Mouse (Mus musculus) stomach, embryonic 15.5 days (tissue): ENCODE data around the gene Psmd6. TPM values are rescaled to one million over a fixed set of nuclear protein-coding genes. Genes with fewer than 3 reads are reported as not detected.

Experiments used
- ATAC-seq: fragments of 200-750 bp; cut with Nextera tagmentation; 2 replicates; pipeline ENCODE4 v1.8.0; 2017; ENCODE audit warnings: low read depth, moderate number of reproducible peaks, moderate TSS enrichment; ENCODE audit not compliant: insufficient read depth, low FRiP score
- H3K27ac ChIP-seq: fragments of 300-500 bp; sonication (generic); 2 replicates; pipeline ENCODE4 v1.5.1; 2015; ENCODE audit warnings: mild to moderate bottlenecking, inconsistent platforms
- H3K27me3 ChIP-seq: fragments of 300-500 bp; sonication (generic); replicated peaks from 2 replicates; pipeline ENCODE4 v1.6.1; 2015; ENCODE audit warnings: inconsistent platforms
- H3K36me3 ChIP-seq: fragments of 300-500 bp; sonication (generic); 2 replicates; pipeline ENCODE4 v1.6.1; 2015; ENCODE audit warnings: inconsistent platforms
- H3K4me1 ChIP-seq: fragments of 300-500 bp; sonication (generic); 2 replicates; pipeline ENCODE4 v1.6.1; 2015; ENCODE audit warnings: inconsistent platforms
- H3K4me2 ChIP-seq: fragments of 300-500 bp; sonication (generic); 2 replicates; pipeline ENCODE4 v1.6.1; 2015; ENCODE audit warnings: mild to moderate bottlenecking, inconsistent platforms
- H3K4me3 ChIP-seq: fragments of 300-500 bp; sonication (generic); replicated peaks from 2 replicates; pipeline ENCODE4 v1.5.1; 2015; ENCODE audit warnings: inconsistent platforms
- H3K9ac ChIP-seq: fragments of 300-500 bp; sonication (generic); 2 replicates; pipeline ENCODE4 v1.6.1; 2015; ENCODE audit warnings: inconsistent platforms
- H3K9me3 ChIP-seq: fragments of 300-500 bp; sonication (generic); 2 replicates; pipeline ENCODE4 v1.6.1; 2016; ENCODE audit warnings: inconsistent platforms
- WGBS: fragments of 180-500 bp; shearing (Covaris S2); methylation state at CpG from one replicate; pipeline ENCODE4 v1.1.7; 2015; 5-methylcytosine and 5-hydroxymethylcytosine counted together
- polyA plus RNA-seq: library from polyadenylated mRNA; unstranded; fragments of >200 nt; fragmentation: Nextera tagmentation; extraction: Ambion mirVana; gene quantifications from 2 replicates; pipeline ENCODE4 v1.2.1, GENCODE M21; 2015

Gene Psmd6
- polyA plus RNA-seq, 1 experiment from 2014 or later: 222 TPM

DNA sequence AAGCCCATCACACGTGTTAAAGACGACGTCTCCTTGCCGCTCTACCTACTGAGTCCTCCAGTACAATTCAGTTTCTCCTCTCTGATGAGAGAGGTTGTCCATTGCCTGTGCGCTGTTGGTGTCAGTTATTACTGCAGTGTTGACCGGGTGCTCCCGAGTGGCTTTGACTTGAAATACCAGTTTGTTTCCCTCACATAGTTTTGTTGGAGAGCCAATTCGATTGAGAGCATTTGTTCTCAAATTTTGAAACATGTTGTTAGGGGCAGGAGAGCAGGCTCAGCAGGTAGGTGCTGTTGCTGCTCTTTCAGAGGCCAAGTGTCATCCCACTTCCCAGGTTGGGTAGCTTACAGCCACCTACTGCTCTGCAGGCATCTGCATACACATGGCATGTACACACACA lies 37.0 kb downstream of the Psmd6 start:
- H3K4me1 ChIP-seq: no peaks in the 10 kb centered on the region
- no peak for ATAC-seq
- no peaks in the 10 kb centered on the region; the same call in 1 of the 2 replicates for H3K36me3 ChIP-seq
- WGBS: 91% methylated on average over 8 of the region's 8 CpGs
- H3K9ac ChIP-seq: no peak overlapping the region
- H3K4me3 ChIP-seq: no peak overlapping the region
- no peaks in the 10 kb centered on the region for H3K27me3 ChIP-seq
- H3K27ac ChIP-seq: no peak overlapping the region
- H3K9me3 ChIP-seq: no peaks in the 10 kb centered on the region
- H3K4me2 ChIP-seq: no peak overlapping the region

DNA sequence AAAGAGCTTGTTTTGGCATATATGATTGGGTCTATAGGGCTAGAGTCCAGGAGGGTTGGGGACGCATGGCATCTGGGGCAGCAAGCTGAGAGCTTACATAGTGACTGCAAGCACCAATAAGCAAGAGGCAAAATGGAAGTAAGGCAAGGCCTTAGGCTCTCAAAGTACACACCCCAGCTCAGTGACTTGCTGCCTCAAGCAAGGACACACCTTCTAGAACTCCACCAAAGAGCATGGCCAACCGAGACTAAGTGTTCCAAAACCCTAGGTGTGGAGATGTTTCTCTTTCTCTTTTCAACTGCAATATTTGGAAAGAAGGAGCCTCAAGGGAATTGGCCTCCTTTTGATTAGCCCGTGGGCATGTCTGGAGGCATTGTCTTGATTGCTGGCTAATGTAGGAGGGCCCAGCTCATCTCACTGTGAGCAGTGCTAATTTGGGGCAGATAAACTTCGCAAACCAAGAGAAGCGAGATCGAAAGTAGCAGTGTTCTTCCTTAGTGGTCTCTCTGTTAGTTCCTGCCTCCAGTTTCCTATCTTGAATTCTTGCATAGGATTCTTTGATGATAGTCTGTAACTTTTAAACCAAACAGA lies 40.1 kb downstream of the Psmd6 start:
- Histone ChIP-seq H3K9ac (no peak overlapping the region), H3K36me3 (no peaks in the 10 kb centered on the region), H3K4me1 (no peaks in the 10 kb centered on the region), H3K4me3 (no peak overlapping the region), H3K27ac (no peak overlapping the region), H3K4me2 (no peak overlapping the region), H3K9me3 (no peaks in the 10 kb centered on the region), H3K27me3 (no peaks in the 10 kb centered on the region)
- ATAC-seq: no peak
- 89% methylated on average over 6 of the region's 6 CpGs for WGBS

DNA sequence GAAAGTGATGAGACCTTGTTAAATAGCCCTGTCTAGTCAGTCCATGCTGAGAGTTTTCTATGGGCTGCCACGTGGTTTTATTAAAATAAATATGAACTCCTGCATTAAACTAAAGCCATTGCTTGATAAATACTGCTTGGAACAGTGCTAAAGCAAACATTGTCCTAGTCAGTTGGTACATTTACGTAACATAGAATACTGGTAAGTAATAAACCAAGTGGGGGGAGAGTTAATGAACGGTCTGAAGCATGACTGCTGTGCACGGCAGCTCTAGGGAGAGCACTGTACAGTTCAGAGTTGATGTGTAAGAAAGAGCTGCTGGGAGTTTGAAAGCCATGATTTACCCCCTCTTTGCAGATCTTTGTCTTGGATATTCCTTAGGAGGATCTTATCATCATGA lies 49.3 kb downstream of the Psmd6 start:
- no peaks in the 10 kb centered on the region for H3K27me3 ChIP-seq
- no peak for ATAC-seq
- no peak overlapping the region for H3K4me2 ChIP-seq
- H3K36me3 ChIP-seq: no peaks in the 10 kb centered on the region
- peak overlapping the region; percentile 4; the same call in 1 of the 2 replicates for H3K27ac ChIP-seq
- WGBS: 26% methylated on average over 4 of the region's 4 CpGs
- H3K4me1 ChIP-seq: peaks cover 24% of the 10 kb centered on the region
- no peak overlapping the region for H3K9ac ChIP-seq
- no peak overlapping the region for H3K4me3 ChIP-seq
- H3K9me3 ChIP-seq: no peaks in the 10 kb centered on the region

DNA sequence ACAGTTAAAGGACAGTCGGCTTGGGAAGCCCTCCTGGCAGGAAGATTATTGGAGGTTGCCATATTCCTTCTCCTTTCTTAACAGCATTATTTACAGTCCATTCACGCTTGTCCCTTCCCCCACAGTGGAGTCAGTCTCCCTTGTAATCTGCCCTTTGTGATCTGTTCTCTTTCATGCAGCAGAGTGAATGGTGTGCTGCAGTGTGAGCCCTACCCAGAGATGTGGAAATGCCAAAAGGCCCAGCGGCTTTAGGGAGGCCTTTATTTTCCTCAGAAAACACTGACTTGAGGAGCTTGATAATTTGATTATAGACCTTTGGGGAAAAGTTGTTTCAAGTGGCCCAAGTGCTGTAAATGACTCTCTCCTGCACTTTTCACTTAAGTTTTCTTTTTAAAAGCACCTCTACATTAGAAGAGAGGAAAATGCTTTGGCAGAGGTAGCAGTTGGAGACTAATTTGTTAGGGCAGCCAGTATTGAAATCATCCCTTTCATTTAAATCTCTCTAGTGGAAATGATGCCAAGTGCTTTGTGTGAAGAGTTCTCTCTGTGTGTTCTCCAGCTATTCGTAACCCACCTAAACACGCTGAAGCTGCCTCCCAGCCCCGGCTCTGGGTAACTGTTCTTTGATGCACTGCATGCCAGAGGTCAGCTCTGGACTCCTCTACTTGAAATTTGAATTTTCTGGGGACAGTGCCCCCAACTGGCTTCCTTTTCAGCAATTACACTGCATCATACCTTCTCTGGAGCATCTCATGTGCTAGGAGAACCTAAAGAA lies 50.1 kb downstream of the Psmd6 start:
- Histone ChIP-seq H3K4me2 (no peak overlapping the region), H3K9ac (no peak overlapping the region), H3K9me3 (no peaks in the 10 kb centered on the region), H3K36me3 (no peaks in the 10 kb centered on the region), H3K27ac (peak overlapping the region; percentile 16; the same call in 1 of the 2 replicates), H3K4me3 (no peak overlapping the region), H3K27me3 (no peaks in the 10 kb centered on the region), H3K4me1 (peaks cover 24% of the 10 kb centered on the region)
- no peak for ATAC-seq
- WGBS: 33% methylated on average over 6 of the region's 6 CpGs

DNA sequence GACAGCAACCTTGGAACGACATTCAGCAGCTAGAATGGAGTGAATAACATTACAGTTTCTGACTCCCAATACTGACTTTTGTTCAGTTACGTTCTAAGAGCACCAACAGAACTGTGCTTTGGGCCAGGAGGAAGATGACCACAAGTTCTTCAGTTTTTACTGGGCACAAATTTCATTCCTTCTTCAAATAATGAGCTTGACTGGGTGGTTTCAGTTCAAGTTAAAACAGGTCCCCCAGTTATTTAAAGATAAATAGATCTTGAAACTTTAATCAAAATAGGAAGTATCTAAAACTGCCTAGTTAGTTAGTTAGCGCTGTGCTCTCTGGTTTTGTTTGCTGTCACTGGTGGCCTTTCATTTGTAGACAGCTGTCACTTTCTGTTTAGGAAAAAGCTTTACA lies 52.2 kb downstream of the Psmd6 start:
- Histone ChIP-seq H3K27me3 (no peaks in the 10 kb centered on the region), H3K4me3 (no peak overlapping the region), H3K9ac (no peak overlapping the region), H3K4me2 (peak overlapping the region; percentile 45), H3K27ac (peak overlapping the region; percentile 85), H3K4me1 (peaks cover 28% of the 10 kb centered on the region), H3K9me3 (no peaks in the 10 kb centered on the region), H3K36me3 (no peaks in the 10 kb centered on the region)
- WGBS: 36% methylated on average over 3 of the region's 3 CpGs
- no peak for ATAC-seq

DNA sequence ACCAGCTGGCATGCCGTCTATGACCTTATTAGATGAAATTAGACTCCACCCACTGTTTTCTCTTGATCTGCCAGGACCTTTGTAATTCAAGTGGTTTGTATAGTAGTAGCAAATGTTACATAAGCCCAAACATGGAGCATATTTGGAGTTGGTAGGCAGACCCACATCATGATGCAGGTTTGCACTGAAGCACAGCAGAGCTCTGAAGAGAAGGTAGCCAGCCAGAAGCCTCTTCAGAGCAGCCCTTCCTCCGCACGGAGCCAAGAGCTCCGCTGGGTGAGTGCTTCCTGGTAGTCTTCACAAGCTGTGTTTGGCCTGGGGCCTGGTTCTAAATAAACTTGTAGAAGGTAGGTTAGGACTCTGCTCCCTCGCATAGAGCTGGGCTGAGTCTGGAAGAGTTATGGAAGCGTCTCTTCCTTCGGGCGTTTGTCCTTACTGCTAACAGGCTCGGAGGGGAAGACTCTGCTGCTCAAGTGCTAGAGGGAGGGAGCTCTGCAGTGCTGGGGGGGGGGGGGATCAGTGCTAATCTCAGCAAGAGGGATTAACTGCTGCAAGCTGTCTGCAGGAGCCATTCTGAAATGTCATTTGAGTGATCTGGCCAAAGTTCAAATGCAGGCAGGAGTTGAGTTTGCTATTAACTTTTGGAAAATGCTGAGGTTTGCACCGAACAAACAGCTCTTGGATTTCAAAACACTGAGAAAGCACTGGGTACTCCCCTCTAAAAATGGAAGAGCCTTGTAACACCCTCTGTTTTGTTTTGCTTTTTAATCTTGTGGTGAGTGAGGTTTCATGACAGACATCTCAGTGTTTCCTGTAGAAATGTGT lies 52.9 kb downstream of the Psmd6 start:
- Histone ChIP-seq H3K36me3 (no peaks in the 10 kb centered on the region), H3K4me1 (peaks cover 28% of the 10 kb centered on the region), H3K27ac (peak overlapping the region; percentile 85), H3K4me2 (peak overlapping the region; percentile 45), H3K9ac (no peak overlapping the region), H3K27me3 (no peaks in the 10 kb centered on the region), H3K4me3 (peak overlapping the region; percentile 17), H3K9me3 (no peaks in the 10 kb centered on the region)
- peak; percentile 69 for ATAC-seq
- WGBS: 10% methylated on average over 10 of the region's 10 CpGs

DNA sequence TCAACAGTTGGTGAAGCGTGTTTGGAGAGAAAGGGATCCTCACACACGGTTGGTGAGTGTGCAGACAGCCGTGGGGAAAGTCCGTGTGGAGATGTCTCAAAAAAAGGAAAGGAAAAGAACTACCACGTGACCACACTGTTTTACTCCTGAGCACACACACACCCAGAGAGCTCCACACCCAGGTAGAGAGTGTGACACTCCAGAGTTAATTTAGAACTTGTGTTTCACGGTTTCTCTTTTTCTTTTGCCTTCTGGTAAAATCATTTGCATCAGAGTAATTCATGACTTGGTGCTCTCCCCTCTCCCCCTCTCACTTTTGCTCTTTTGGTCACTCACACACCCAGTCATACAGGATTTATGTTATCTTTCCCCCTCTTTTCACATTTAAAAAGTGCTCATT lies 54.5 kb downstream of the Psmd6 start:
- Histone ChIP-seq H3K27ac (no peak overlapping the region), H3K4me3 (no peak overlapping the region), H3K36me3 (no peaks in the 10 kb centered on the region), H3K9me3 (no peaks in the 10 kb centered on the region), H3K4me2 (no peak overlapping the region), H3K9ac (no peak overlapping the region), H3K27me3 (no peaks in the 10 kb centered on the region), H3K4me1 (peaks cover 20% of the 10 kb centered on the region)
- WGBS: 65% methylated on average over 6 of the region's 6 CpGs
- no peak for ATAC-seq

DNA sequence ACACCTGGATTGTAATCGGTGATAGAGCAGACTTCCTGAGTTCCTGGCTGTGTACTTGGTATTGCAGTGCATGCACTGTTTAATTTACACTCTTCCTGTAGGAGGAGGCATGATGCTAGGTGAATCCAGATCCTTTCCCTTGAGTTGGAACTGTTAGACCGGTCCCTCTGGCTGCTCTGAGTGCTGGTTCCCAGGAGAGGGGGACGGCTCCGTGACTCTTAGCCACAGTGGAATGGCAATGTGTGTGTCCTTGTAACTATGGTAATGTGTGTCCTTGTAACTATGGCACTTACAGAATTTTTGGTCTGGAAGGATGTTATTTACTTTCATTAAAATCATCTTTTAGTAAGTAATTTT lies 55.7 kb downstream of the Psmd6 start:
- no peak overlapping the region for H3K27ac ChIP-seq

DNA sequence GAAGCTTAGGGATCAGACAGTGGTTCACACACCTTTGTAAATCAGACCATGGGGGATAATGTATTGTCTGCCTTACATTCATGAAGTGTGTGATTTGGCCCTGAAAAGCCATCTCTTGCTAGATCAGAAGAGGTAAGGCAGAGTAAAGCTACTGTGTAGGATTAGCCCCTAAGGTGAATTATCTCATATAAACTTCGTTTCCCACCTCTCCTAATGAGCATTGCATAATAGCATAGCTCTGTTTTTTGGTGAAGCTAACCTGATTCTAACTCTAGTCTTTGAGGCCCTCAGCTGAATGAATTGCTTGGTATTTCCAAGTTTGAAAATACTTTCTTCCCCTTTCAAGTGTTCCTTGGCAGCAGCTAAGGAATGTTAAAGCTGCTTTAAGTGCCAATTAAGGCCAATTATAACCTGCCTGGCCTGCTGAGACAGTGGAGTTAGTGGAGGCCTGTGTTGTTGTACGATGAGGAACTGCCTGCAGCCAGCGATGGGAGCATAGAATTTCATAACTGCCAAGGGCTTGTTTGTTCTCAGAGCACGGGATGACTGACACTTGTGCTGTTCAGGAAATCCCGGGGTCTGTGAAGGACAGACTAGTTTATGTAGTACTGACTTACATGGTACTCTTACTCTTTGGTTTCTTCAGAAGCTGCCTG lies 56.2 kb downstream of the Psmd6 start:
- H3K27me3 ChIP-seq: no peaks in the 10 kb centered on the region

More for the DNA sequence above, 55.7 kb downstream of the Psmd6 start:
- H3K36me3 ChIP-seq: no peaks in the 10 kb centered on the region
- H3K27me3 ChIP-seq: no peaks in the 10 kb centered on the region
- H3K4me3 ChIP-seq: no peak overlapping the region
- peaks cover 12% of the 10 kb centered on the region for H3K4me1 ChIP-seq
- no peak overlapping the region for H3K9ac ChIP-seq
- no peaks in the 10 kb centered on the region for H3K9me3 ChIP-seq
- no peak for ATAC-seq
- no peak overlapping the region for H3K4me2 ChIP-seq
- WGBS: 73% methylated on average over 4 of the region's 4 CpGs

DNA sequence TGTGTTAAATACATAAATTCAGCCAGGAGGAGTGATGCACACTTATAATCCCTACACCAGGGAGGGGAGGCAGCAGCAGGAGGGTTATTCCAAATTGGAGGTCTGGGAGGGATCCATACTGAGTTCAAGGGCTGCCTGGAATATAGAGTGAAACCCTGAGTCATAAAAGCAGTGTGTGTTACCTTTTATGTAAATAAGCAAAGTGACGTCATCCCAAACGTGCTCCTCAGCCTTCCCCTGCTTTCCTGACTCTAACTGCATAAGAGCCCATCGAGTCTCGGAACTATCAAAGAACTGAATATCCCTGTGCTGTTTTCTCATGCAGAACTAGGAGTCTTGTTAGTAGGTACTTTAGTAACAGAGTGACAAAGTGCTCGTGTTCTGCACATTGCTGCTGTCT lies 57.4 kb downstream of the Psmd6 start:
- ATAC-seq: no peak
- no peaks in the 10 kb centered on the region for H3K9me3 ChIP-seq
- H3K4me3 ChIP-seq: no peak overlapping the region
- no peak overlapping the region for H3K27ac ChIP-seq
- WGBS: 66% methylated on average over 5 of the region's 5 CpGs
- peaks cover 12% of the 10 kb centered on the region for H3K4me1 ChIP-seq
- no peaks in the 10 kb centered on the region for H3K36me3 ChIP-seq
- H3K27me3 ChIP-seq: no peaks in the 10 kb centered on the region
- no peak overlapping the region for H3K9ac ChIP-seq
- no peak overlapping the region for H3K4me2 ChIP-seq

More for the DNA sequence above, 56.2 kb downstream of the Psmd6 start:
- Histone ChIP-seq H3K4me1 (peaks cover 12% of the 10 kb centered on the region), H3K4me3 (no peak overlapping the region), H3K27ac (no peak overlapping the region), H3K9ac (no peak overlapping the region), H3K36me3 (no peaks in the 10 kb centered on the region), H3K4me2 (no peak overlapping the region), H3K9me3 (no peaks in the 10 kb centered on the region)
- 31% methylated on average over 5 of the region's 5 CpGs for WGBS
- no peak for ATAC-seq

DNA sequence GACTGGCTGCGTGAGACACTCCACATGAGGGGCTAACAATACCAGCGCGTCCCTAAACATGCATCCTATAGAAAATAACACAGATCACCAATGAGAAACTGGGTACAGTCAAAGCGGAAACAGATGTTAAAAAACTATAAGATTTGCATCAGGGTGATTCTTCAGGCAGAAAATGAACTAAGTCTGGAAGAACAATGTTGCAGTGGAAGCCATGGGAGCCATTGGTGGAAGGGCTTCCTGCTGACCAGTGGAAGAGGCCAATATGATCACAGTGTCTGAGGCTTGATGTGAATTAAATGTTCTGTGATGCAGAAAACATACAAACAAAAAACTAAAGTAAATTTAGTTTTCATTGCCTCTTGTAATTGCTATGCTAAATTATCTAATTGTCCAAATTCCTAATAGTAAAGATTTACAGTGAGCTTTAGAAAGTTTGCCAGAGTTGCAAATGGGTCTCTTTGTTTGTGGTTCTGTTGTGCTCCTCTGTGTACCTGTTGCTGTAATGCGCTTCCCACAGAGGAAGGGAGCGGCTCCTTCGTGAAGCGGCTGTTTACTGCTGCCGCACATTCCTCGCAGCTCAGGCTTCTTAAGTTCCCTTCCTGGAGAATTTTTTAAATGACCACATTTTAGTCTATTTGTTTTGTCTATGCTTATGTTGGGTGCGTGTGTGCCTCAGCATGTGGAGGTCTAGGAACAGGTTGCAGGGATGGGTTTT lies 58.1 kb downstream of the Psmd6 start:
- Histone ChIP-seq H3K4me3 (no peak overlapping the region), H3K9me3 (no peaks in the 10 kb centered on the region), H3K27ac (no peak overlapping the region), H3K4me2 (no peak overlapping the region), H3K4me1 (peaks cover 6% of the 10 kb centered on the region), H3K9ac (no peak overlapping the region), H3K27me3 (no peaks in the 10 kb centered on the region), H3K36me3 (no peaks in the 10 kb centered on the region)
- no peak for ATAC-seq
- 78% methylated on average over 11 of the region's 11 CpGs for WGBS
